Mouse (Mus musculus) CH12.LX (cell line): ENCODE measurements around the gene Kctd19. TPM values are rescaled to one million over a fixed set of nuclear protein-coding genes. Genes with fewer than 3 reads are reported as not detected.

Experiments
- DNase-seq: peaks from one replicate; pipeline ENCODE4 v3.0.0-alpha.2; 2013; ENCODE audit errors: extremely low read depth
- H3K27ac ChIP-seq: 2 replicates; pipeline ENCODE4 v1.5.1; 2012; ENCODE audit warnings: low read depth, mild to moderate bottlenecking, control low read depth, moderate library complexity; ENCODE audit not compliant: insufficient read depth
- H3K27me3 ChIP-seq: replicated peaks from 2 replicates; pipeline ENCODE3; 2012; ENCODE audit warnings: inconsistent platforms
- H3K36me3 ChIP-seq, 2 experiments: replicated peaks in 1 of 2; 2 replicates each; pipeline versions ENCODE3 to v1.6.1; 2012; ENCODE audit warnings: inconsistent platforms in 1 of 2, low read length in 1 of 2, mild to moderate bottlenecking in 1 of 2, mixed read lengths in 1 of 2, moderate library complexity in 1 of 2; ENCODE audit not compliant: control insufficient read depth in 1 of 2, insufficient read depth in 1 of 2
- H3K4me1 ChIP-seq, 2 experiments: 2 replicates each; pipeline ENCODE4 v1.6.1; 2012; ENCODE audit warnings: inconsistent platforms in 1 of 2, moderate library complexity in 1 of 2; ENCODE audit not compliant: insufficient read depth in 2 of 2, control insufficient read depth in 1 of 2
- H3K4me2 ChIP-seq: 2 replicates; pipeline ENCODE4 v1.6.1; 2012; ENCODE audit warnings: low read depth, mild to moderate bottlenecking, control low read depth; ENCODE audit not compliant: poor library complexity, insufficient read depth, severe bottlenecking
- H3K4me3 ChIP-seq, 3 experiments: fragments of 150-350 bp in 1 of 3; sonication (generic) in 1 of 3; replicated peaks in 1 of 3; 2 replicates each; pipeline versions ENCODE3 to v1.5.1; 2011 to 2012; ENCODE audit warnings: low read depth in 2 of 3, low read length in 2 of 3, mild to moderate bottlenecking in 2 of 3, moderate library complexity in 2 of 3, control low read depth in 1 of 3, improper control_type of control experiment in 1 of 3, inconsistent platforms in 1 of 3, mixed read lengths in 1 of 3; ENCODE audit not compliant: poor library complexity in 1 of 3
- H3K79me2 ChIP-seq: replicated peaks from 2 replicates; pipeline ENCODE4 v1.6.1; 2012; ENCODE audit warnings: mild to moderate bottlenecking, moderate library complexity; ENCODE audit not compliant: control insufficient read depth, poor library complexity, insufficient read depth, severe bottlenecking; ENCODE audit errors: extremely low read depth
- H3K9ac ChIP-seq: 2 replicates; pipeline ENCODE4 v1.6.1; 2012; ENCODE audit warnings: low read depth, mild to moderate bottlenecking, control low read depth, moderate library complexity; ENCODE audit not compliant: insufficient read depth
- H3K9me3 ChIP-seq: replicated peaks from 2 replicates; pipeline ENCODE3; 2012; ENCODE audit warnings: low read length, inconsistent platforms, mixed read lengths
- BHLHE40 ChIP-seq: IDR thresholded peaks from 2 replicates; pipeline ENCODE4 v1.6.1; 2011; ENCODE audit warnings: mild to moderate bottlenecking, low read depth, low read length, improper control_type of control experiment
- CHD2 ChIP-seq: IDR thresholded peaks from 2 replicates; pipeline ENCODE4 v1.6.1; 2011; ENCODE audit warnings: low read length, improper control_type of control experiment
- HCFC1 ChIP-seq: IDR thresholded peaks from 2 replicates; pipeline ENCODE4 v1.6.1; 2012; ENCODE audit warnings: low read depth, mild to moderate bottlenecking, inconsistent platforms, low read length, improper control_type of control experiment
- IRF4 ChIP-seq: IDR thresholded peaks from 2 replicates; pipeline ENCODE4 v1.6.1; 2014; ENCODE audit warnings: low read depth, mild to moderate bottlenecking, inconsistent platforms, low read length, improper control_type of control experiment
- JUN ChIP-seq: IDR thresholded peaks from 2 replicates; pipeline ENCODE4 v1.6.1; 2011; ENCODE audit warnings: low read depth, mild to moderate bottlenecking, low read length, improper control_type of control experiment, moderate library complexity; ENCODE audit not compliant: insufficient read depth
- JUND ChIP-seq: conservative IDR thresholded peaks from 2 replicates; pipeline ENCODE4 v1.6.1; 2011; ENCODE audit warnings: low read depth, low read length, improper control_type of control experiment
- KAT2A ChIP-seq: IDR thresholded peaks from 2 replicates; pipeline ENCODE4 v1.6.1; 2012; ENCODE audit warnings: low read length, improper control_type of control experiment, inconsistent platforms; ENCODE audit not compliant: insufficient replicate concordance
- MAFK ChIP-seq: IDR thresholded peaks from 2 replicates; pipeline ENCODE4 v1.6.1; 2011; ENCODE audit warnings: low read length, improper control_type of control experiment; ENCODE audit not compliant: insufficient replicate concordance
- MEF2A ChIP-seq: IDR thresholded peaks from 2 replicates; pipeline ENCODE4 v1.6.1; 2014; ENCODE audit warnings: low read depth, mild to moderate bottlenecking, inconsistent platforms, low read length, improper control_type of control experiment, borderline replicate concordance
- MXI1 ChIP-seq: IDR thresholded peaks from 2 replicates; pipeline ENCODE4 v1.6.1; 2011; ENCODE audit warnings: mild to moderate bottlenecking, low read depth, low read length, improper control_type of control experiment
- POLR2A ChIP-seq: IDR thresholded peaks from 2 replicates; pipeline ENCODE4 v1.6.1; 2011; ENCODE audit warnings: low read depth, mild to moderate bottlenecking, improper control_type of control experiment, low read length
- POLR2AphosphoS2 ChIP-seq: IDR thresholded peaks from 2 replicates; pipeline ENCODE4 v1.6.1; 2011; ENCODE audit warnings: low read depth, low read length, improper control_type of control experiment
- SIN3A ChIP-seq: IDR thresholded peaks from 2 replicates; pipeline ENCODE4 v1.6.1; 2012; ENCODE audit warnings: low read length, improper control_type of control experiment, inconsistent platforms
- UBTF ChIP-seq: IDR thresholded peaks from 2 replicates; pipeline ENCODE4 v1.6.1; 2012; ENCODE audit warnings: low read depth, mild to moderate bottlenecking, inconsistent platforms, low read length, improper control_type of control experiment, moderate library complexity
- USF1 ChIP-seq: IDR thresholded peaks from 2 replicates; pipeline ENCODE4 v1.6.1; 2014; ENCODE audit warnings: low read depth, mild to moderate bottlenecking, inconsistent platforms, low read length, improper control_type of control experiment
- ZKSCAN1 ChIP-seq: IDR thresholded peaks from 2 replicates; pipeline ENCODE4 v1.6.1; 2012; ENCODE audit warnings: low read depth, inconsistent platforms, low read length, improper control_type of control experiment, borderline replicate concordance
- dilution Hi-C: fragments of 300-500 bp; cut with MboI; formaldehyde crosslinking; loops from 2 replicates; pipeline ENCODE4 v1.14.3; 2020; ENCODE audit warnings: low sequenced_read_pairs; ENCODE audit not compliant: extremely low pct_unique_long_range_greater_than_20kb, extremely low pct_ligation_motif_present
- in situ Hi-C: fragments of 300-500 bp; cut with MboI; formaldehyde crosslinking; loops from 3 replicates; pipeline ENCODE4 v1.14.3; 2019; ENCODE audit warnings: low sequenced_read_pairs, low pct_ligation_motif_present, low pct_unique_long_range_greater_than_20kb, mixed read lengths
- polyA plus RNA-seq: library from polyadenylated mRNA; unstranded; fragments of >175 nt; gene quantifications from 2 replicates; pipeline ENCODE4 v1.2.1, GENCODE M21; 2012; ENCODE audit warnings: low read depth; ENCODE audit not compliant: insufficient read length
- total RNA-seq, 2 experiments: library from RNA; depleted of rRNA; stranded (reverse); fragments of 300-350 nt in 1 of 2; fragments of >200 nt in 1 of 2; gene quantifications; 2 replicates each; pipeline ENCODE4 v1.2.3; 2012 to 2014

The Kctd19 gene
- total and polyA plus RNA-seq, 3 experiments: 0.08 TPM; not detected in 2

- TF ChIP-seq USF1 (no peak), UBTF (no peak), CHD2 (no peak), HCFC1 (no peak), JUN (no peak)
- in situ Hi-C loops (loop anchor here (5.0 kb wide), 1 partner anchor 34 kb away; no protein-coding TSS in a partner anchor), dilution Hi-C loops (no loop called here)
- Histone ChIP-seq H3K27me3 (peaks cover 13% of the 10 kb centered on the region), H3K4me2 (no peak overlapping the region), H3K4me3 (no peak overlapping the region), H3K9me3 (no peaks in the 10 kb centered on the region), H3K27ac (no peak overlapping the region), H3K4me1 (peaks cover 9 to 22% of the 10 kb centered on the region in 2 experiments), H3K36me3 (peaks cover 0 to 20% of the 10 kb centered on the region in 2 experiments), H3K79me2 (no peaks in the 10 kb centered on the region), H3K9ac (no peak overlapping the region)
- DNase-seq: no peak
These were observed 59.6 kb downstream of the Kctd19 start for GRCm38 (mm10) chr8:105353583-105354135.

DNA sequence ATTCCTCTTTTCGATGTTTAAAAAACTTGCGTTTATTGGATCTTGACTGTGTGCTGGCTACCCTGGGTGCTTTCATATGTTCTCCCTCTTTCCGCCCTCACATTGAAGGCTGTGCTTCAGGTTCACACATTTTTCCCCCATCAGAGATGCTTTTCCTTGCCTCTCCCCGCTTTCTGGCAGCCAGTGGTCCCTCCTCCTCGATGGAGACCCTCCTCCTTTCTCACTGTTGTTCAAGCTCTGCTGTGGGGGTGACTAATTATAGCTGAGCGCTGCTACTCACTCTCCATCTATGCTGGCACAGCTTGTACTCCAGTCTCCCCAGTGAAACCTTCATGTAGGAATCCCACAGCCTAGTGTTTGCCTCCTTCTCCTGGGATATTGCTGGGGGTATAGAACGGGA is 63.1 kb downstream of the Kctd19 start:
- dilution Hi-C loops: no loop called here
- no peaks in the 10 kb centered on the region for H3K36me3 ChIP-seq
- H3K4me1 ChIP-seq: peaks cover 19 to 37% of the 10 kb centered on the region in 2 experiments
- TF ChIP-seq ZKSCAN1 (no peak), POLR2AphosphoS2 (no peak), IRF4 (no peak), KAT2A (no peak), SIN3A (no peak), JUN (no peak), BHLHE40 (no peak), MXI1 (no peak), MAFK (no peak), POLR2A (no peak), MEF2A (no peak), JUND (no peak)
- TF ChIP-seq, all 38 proteins: peak for 0
- Histone ChIP-seq H3K27me3 (peaks cover 17% of the 10 kb centered on the region), H3K27ac (no peak overlapping the region), H3K4me2 (no peak overlapping the region), H3K9ac (no peak overlapping the region), H3K4me3 (no peak overlapping the region), H3K79me2 (no peaks in the 10 kb centered on the region; the same call in 1 of the 2 replicates), H3K9me3 (no peaks in the 10 kb centered on the region)
- no peak for DNase-seq
- in situ Hi-C loops: loop anchor here (5.0 kb wide), 1 partner anchor 37 kb away; no protein-coding TSS in a partner anchor
